Mouse (Mus musculus) testis, adult 2 months (tissue): ENCODE measurements at regions not wholly inside any gene's neighbourhood (a gene's known extent, or its start where the extent isn't known, plus 50 kb on each side); places are given as distances from the start of the nearest gene placed in this dataset.

Experiments used
- H3K27ac ChIP-seq: fragments of 200-500 bp; 2 replicates; pipeline ENCODE4 v1.5.1; 2012; ENCODE audit warnings: low read depth, low read length; ENCODE audit not compliant: control insufficient read depth, insufficient read depth
- H3K27me3 ChIP-seq: fragments of 200-500 bp; 2 replicates; pipeline ENCODE4 v1.6.1; 2012; ENCODE audit warnings: mild to moderate bottlenecking, low read length, moderate library complexity; ENCODE audit not compliant: control insufficient read depth, insufficient read depth
- H3K36me3 ChIP-seq: fragments of 200-500 bp; 2 replicates; pipeline ENCODE4 v1.6.1; 2012; ENCODE audit warnings: mild to moderate bottlenecking, low read length; ENCODE audit not compliant: control insufficient read depth, insufficient read depth
- H3K4me1 ChIP-seq: fragments of 200-500 bp; 2 replicates; pipeline ENCODE4 v1.6.1; 2012; ENCODE audit warnings: low read length; ENCODE audit not compliant: control insufficient read depth, insufficient read depth
- H3K4me3 ChIP-seq: fragments of 200-500 bp; 2 replicates; pipeline ENCODE4 v1.5.1; 2012; ENCODE audit warnings: low read depth, mild to moderate bottlenecking, low read length, moderate library complexity, mixed read lengths; ENCODE audit not compliant: control insufficient read depth
- CTCF ChIP-seq: fragments of 200-500 bp; IDR thresholded peaks from 2 replicates; pipeline ENCODE4 v1.5.1; 2012; ENCODE audit warnings: low read depth, mild to moderate bottlenecking, inconsistent platforms, low read length, moderate library complexity; ENCODE audit not compliant: control insufficient read depth, insufficient read depth, insufficient replicate concordance
- POLR2A ChIP-seq: fragments of 200-500 bp; IDR thresholded peaks from 2 replicates; pipeline ENCODE4 v1.6.1; 2012; ENCODE audit warnings: low read depth, mild to moderate bottlenecking, inconsistent platforms, low read length, moderate library complexity; ENCODE audit not compliant: control insufficient read depth

DNA sequence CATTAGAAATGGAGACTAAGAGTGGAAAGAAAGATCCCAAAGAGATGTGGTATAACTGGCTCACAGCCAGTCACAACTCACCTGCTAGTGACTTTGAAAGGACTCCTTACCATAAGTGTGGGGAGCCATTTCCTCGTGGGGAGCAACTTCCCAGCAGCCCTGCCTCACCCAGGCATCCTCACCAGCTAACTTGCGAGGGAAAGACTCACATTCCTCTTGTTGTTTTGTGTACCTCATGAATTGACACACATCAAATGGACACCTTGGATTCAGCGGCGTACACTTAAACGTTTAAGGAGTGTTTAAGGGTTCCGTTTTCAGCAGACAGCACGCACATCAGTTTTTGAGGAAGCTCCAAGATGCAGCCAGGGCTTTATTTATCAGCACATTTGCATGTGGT is 154.0 kb downstream of the Cd83 start:
- no peak for TF ChIP-seq POLR2A
- TF ChIP-seq CTCF, result no peak
- Histone ChIP-seq H3K27me3 (no peaks in the 10 kb centered on the region), H3K36me3 (no peaks in the 10 kb centered on the region), H3K27ac (no peak overlapping the region), H3K4me1 (no peaks in the 10 kb centered on the region), H3K4me3 (no peak overlapping the region)

DNA sequence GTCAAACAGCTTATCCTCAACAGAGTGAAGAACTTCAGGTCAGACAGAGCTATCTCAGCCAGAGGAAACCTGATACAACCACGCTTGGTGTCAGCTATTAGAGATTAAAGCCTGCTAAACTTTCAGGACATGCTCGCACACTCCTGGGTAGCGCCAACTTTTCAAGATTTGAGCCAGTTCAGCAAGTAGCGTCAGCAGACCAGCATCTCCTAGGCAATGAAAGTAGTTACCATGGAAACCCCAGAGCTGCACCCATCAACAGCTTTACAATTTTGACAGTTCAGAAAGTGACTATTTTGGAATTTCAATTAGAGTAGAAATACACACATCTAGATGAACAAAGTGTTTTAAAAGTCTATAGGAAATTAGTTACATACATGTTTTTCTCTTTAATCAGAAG is 154.8 kb downstream of the Cd83 start:
- no peaks in the 10 kb centered on the region for H3K27me3 ChIP-seq
- no peak overlapping the region for H3K27ac ChIP-seq
- no peaks in the 10 kb centered on the region for H3K4me1 ChIP-seq
- no peaks in the 10 kb centered on the region for H3K36me3 ChIP-seq
- H3K4me3 ChIP-seq, result no peak overlapping the region
- TF ChIP-seq CTCF, result no peak
- TF ChIP-seq POLR2A, result no peak

DNA sequence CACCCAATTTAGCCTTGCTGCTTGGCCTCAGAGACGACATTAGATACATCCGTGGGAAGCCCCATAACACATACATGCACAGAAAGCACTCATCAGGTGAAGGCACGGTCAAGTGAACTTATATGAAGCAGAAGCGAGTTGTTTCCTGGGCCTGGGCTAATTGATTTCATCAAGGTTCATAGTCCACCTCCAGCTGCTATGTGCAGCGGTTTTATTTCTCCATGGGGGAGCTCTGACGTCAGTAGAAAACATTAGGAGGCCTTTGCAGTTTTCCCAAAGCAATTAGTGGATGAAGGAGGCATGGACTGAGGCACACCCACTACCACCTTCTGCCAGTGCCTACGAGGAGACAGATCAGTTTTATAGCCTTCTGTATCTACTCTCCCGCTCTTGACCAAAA is 157.2 kb downstream of the Cd83 start:
- Histone ChIP-seq H3K27me3 (no peaks in the 10 kb centered on the region), H3K36me3 (no peaks in the 10 kb centered on the region), H3K27ac (no peak overlapping the region)

DNA sequence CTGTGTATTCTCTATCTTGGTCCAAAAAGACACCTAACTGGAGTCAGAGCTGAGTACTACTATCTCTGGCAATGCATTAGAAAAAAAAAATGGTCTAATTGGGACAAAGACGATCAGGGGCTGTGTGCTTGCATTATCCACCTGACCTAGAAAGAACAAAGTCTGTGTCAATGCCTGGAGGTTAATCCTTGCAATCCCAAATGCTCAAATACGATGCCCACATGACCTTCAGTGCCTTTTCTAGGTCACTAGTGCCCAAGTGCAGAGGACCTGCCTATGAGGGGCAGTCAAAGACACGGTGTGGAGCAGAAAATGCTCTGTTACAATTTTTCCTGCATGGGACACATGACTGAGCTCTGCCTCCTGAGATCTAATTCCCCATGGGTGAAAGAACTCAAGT is 164.0 kb downstream of the Cd83 start:
- no peaks in the 10 kb centered on the region for H3K36me3 ChIP-seq
- no peaks in the 10 kb centered on the region for H3K27me3 ChIP-seq
- no peaks in the 10 kb centered on the region for H3K4me1 ChIP-seq
- no peak overlapping the region for H3K4me3 ChIP-seq
- H3K27ac ChIP-seq, result no peak overlapping the region
- no peak for TF ChIP-seq POLR2A
- no peak for TF ChIP-seq CTCF

More for the DNA sequence above, 157.2 kb downstream of the Cd83 start:
- no peak for TF ChIP-seq POLR2A
- no peak for TF ChIP-seq CTCF
- Histone ChIP-seq H3K4me3 (no peak overlapping the region), H3K4me1 (no peaks in the 10 kb centered on the region)

DNA sequence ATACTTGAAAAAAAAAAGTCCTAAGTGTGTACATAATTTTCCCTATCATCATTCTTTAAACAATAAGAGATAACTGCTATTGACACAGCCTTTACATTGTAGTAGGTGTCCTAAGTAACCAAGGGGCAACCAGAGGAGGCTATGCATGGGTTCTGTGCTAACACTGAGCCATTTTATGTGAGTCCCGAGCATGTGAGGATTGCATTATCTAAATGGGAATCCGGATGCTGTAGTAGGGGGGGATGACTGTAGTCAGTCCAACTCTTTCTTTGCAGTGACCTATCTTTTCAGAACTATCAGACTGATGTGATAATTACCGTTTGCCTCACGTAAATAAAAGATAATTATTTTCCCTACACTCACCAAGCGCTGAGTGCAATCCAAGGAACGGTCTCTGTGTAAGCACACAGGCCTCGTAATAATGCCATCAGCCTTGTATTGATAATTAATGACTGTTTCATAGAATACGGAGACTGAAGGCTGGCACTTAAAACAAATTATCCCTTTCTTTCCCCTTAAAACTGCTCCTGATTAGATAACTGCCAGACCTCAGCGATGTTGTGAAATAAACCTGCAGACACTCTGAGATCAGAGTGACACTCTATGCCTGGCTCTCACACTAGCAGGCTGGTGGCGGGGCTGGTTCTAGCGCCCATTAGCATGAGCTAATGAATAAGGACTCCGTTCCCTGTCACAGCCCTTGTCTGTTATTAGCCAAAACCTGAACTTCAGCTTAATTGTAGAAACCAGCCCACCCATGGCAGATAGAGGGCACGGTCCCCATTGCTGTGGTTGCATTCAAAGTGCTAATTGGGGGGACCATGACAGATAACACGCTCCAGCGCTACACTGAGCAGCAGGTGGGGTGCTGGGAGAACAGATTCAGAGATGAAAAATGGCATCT is 165.4 kb downstream of the Cd83 start:
- Histone ChIP-seq H3K27ac (no peak overlapping the region), H3K27me3 (no peaks in the 10 kb centered on the region), H3K36me3 (no peaks in the 10 kb centered on the region), H3K4me3 (no peak overlapping the region), H3K4me1 (no peaks in the 10 kb centered on the region)
- TF ChIP-seq CTCF (no peak), POLR2A (no peak)

DNA sequence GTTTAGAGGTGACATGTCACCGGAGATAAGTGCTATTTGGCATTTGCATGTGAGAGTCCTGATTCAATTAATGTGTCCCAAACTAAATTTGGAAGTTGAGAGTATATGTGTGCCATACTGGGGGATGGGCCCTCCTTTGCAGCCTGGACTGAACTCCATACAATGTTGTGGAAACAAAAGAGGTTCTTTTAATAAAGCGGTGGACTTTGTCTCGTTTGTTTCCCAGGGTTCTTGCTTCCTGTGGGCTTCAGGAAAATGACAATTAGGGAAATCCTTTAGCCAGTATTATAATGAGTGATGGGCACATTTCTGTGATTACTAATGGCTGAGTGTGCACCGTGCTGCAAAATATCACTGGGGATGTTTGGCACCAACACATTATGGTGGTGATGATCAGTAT is 167.9 kb downstream of the Cd83 start:
- no peak for TF ChIP-seq POLR2A
- no peaks in the 10 kb centered on the region for H3K27me3 ChIP-seq
- no peak overlapping the region for H3K4me3 ChIP-seq
- H3K27ac ChIP-seq, result no peak overlapping the region
- H3K36me3 ChIP-seq, result no peaks in the 10 kb centered on the region
- H3K4me1 ChIP-seq, result no peaks in the 10 kb centered on the region

DNA sequence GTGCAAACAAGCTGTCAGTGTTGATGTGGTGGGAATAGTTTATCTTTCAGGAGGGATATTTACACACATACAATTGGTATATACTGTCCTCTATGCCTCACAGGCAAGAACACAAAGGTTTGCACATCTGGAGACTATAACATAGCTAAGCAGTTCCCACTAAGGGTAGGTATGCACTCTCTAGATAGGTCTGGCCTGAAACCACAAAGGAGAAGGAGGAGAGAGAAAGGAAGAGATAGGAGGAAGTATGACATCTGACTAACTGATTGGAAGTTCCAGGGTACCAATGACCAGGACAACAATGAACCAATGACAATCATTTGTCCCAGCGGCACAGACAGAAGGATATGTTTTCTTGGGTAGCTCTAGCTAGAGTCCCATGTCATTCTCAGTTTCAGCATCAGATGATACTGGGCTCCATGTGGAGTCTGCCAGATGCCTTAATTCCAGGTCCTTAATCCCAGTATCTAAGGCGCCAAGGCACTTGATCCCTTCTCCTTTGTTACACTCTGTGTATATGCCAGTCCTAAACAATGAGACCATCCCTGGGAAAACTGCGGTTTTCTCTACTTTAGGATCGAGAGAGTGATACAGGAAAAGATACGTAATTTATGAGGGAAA is 168.5 kb downstream of the Cd83 start:
- TF ChIP-seq POLR2A (no peak), CTCF (no peak)
- Histone ChIP-seq H3K27me3 (no peaks in the 10 kb centered on the region), H3K4me3 (no peak overlapping the region), H3K4me1 (no peaks in the 10 kb centered on the region), H3K36me3 (no peaks in the 10 kb centered on the region), H3K27ac (no peak overlapping the region)
